Mouse (Mus musculus) heart, embryonic 12.5 days (tissue): ENCODE data around the gene Pcbp2. TPM values are rescaled to one million over a fixed set of nuclear protein-coding genes. Genes with fewer than 3 reads are reported as not detected.

ENCODE experiments used
- ATAC-seq: fragments of 200-750 bp; cut with Nextera tagmentation; 2 replicates; pipeline ENCODE4 v1.8.0; 2017; ENCODE audit warnings: moderate TSS enrichment, moderate library complexity; ENCODE audit not compliant: insufficient number of reproducible peaks, low FRiP score
- H3K27ac ChIP-seq: fragments of 300-500 bp; sonication (generic); 2 replicates; pipeline ENCODE4 v1.5.1; 2016; ENCODE audit warnings: mild to moderate bottlenecking, moderate library complexity; ENCODE audit not compliant: poor library complexity, severe bottlenecking
- H3K27me3 ChIP-seq: fragments of 300-500 bp; sonication (generic); replicated peaks from 2 replicates; pipeline ENCODE4 v1.6.1; 2016; ENCODE audit warnings: mild to moderate bottlenecking, moderate library complexity
- H3K36me3 ChIP-seq: fragments of 300-500 bp; sonication (generic); 2 replicates; pipeline ENCODE4 v1.6.1; 2016; ENCODE audit warnings: mild to moderate bottlenecking, moderate library complexity
- H3K4me1 ChIP-seq: fragments of 300-500 bp; sonication (generic); replicated peaks from 2 replicates; pipeline ENCODE4 v1.6.1; 2016; ENCODE audit warnings: mild to moderate bottlenecking
- H3K4me2 ChIP-seq: fragments of 300-500 bp; sonication (generic); 2 replicates; pipeline ENCODE4 v1.6.1; 2016; ENCODE audit warnings: mild to moderate bottlenecking, moderate library complexity
- H3K4me3 ChIP-seq: fragments of 300-500 bp; sonication (generic); 2 replicates; pipeline ENCODE4 v1.5.1; 2016; ENCODE audit warnings: mild to moderate bottlenecking
- H3K9ac ChIP-seq: fragments of 300-500 bp; sonication (generic); 2 replicates; pipeline ENCODE4 v1.6.1; 2016; ENCODE audit warnings: mild to moderate bottlenecking, moderate library complexity
- H3K9me3 ChIP-seq: fragments of 300-500 bp; sonication (generic); replicated peaks from 2 replicates; pipeline ENCODE4 v1.6.1; 2016; ENCODE audit warnings: mild to moderate bottlenecking, moderate library complexity
- WGBS: fragments of 180-500 bp; shearing (Covaris S2); methylation state at CpG from one replicate; pipeline ENCODE4 v1.1.7; 2016; 5-methylcytosine and 5-hydroxymethylcytosine counted together
- polyA plus RNA-seq: library from polyadenylated mRNA; unstranded; fragments of >200 nt; fragmentation: Nextera tagmentation; extraction: Ambion mirVana; gene quantifications from 2 replicates; pipeline ENCODE4 v1.2.1, GENCODE M21; 2016

Gene Pcbp2
- polyA plus RNA-seq, 1 experiment from 2014 or later: 134 TPM

DNA sequence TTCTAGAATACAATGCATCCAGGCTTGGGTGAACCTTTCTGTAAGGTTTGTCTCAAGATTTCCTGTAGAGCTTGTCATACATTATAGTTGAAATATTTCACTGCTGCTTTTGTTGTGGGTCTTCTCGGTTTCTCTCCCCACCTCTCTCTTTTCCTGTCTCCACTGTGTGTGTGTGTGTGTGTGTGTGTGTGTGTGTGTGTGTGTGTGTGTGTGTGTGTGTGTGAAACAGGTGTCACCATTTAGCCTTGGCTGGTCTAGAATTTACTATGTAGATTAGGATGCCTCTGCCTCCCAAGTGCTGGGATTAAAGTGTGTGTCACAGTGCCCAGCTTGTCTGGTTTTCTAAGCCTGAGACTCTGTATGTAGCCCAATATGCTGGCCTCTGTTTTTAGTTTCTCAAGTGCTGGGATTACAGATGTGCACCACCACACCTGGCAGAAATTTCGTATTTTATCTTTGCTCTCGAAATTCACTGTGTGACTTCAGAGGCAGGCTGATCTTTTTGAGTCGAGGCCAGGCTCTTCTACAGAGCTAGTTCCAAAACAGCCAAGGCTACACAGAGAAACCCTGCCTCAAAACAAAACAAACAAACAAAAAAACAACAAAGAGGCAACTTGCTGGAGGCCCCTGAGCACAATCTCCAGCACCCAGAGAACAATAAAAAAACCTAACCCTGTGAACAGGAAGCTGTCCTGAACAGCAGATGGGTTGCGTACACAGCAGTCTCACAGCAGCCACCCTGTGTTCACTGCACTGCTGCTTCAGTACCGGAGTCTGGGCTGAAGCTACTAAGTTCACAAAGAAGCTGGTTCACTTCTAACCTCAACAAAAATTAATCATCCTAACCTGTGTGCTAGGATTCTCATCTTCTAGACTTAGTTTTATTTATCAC, 56.0 kb downstream of the Pcbp2 start:
- Histone ChIP-seq H3K27me3 (no peaks in the 10 kb centered on the region), H3K4me2 (no peak overlapping the region), H3K27ac (no peak overlapping the region), H3K9ac (no peak overlapping the region), H3K4me3 (no peak overlapping the region), H3K4me1 (0 out of 2 replicates have a peak, but pooled peaks cover 3% of the 10 kb centered on the region), H3K36me3 (peaks cover 78% of the 10 kb centered on the region), H3K9me3 (no peaks in the 10 kb centered on the region)
- ATAC-seq: no peak
- WGBS: 78% methylated on average over 6 of the region's 6 CpGs

DNA sequence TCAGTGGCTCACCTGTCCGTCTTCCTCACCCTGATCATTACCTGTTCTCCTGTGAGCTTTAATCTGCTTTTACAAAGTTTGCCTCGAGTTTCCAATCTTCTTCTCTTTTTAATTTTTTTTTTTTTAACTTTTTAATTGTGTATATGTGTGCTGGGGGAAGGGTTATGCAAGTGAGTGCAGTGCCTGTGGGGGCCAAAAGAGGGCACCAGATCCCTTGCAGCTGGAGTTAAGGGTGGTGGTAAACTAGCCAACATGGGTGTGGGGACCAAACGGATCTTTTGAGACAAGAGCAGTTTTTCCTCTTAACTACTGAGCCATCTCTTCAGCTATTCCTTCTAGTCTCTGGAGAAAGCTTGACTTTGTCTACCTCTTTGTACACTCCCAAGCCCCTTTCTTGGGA, 57.6 kb downstream of the Pcbp2 start:
- Histone ChIP-seq H3K4me1 (0 out of 2 replicates have a peak, but pooled peaks cover 3% of the 10 kb centered on the region), H3K4me3 (no peak overlapping the region), H3K36me3 (peaks cover 76% of the 10 kb centered on the region), H3K9me3 (no peaks in the 10 kb centered on the region), H3K9ac (no peak overlapping the region), H3K27me3 (no peaks in the 10 kb centered on the region), H3K4me2 (no peak overlapping the region), H3K27ac (no peak overlapping the region)
- 77% methylated on average over 3 of the region's 3 CpGs for WGBS
- no peak for ATAC-seq

DNA sequence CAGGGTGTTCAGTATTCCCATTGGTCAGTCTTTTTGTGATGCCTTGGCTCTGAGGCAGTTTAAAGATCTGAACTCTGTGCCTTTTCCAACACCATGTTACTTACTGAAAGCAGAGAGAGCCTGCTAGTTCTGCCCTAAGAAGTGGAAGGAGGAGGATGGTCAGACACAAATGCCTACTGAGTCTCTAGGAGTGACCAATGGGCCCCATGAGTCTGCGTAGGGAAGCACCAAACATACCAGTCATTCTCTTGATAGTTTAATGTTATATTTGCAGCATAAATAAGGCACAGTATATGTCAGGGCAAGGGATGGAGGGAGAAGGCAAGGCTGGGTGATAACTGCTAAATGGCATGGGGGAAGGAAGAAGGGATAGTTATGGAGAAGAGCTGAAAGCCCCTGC, 58.1 kb downstream of the Pcbp2 start:
- no peaks in the 10 kb centered on the region for H3K27me3 ChIP-seq
- WGBS: 91% methylated on average over 1 of the region's 1 CpGs
- H3K36me3 ChIP-seq: peaks cover 79% of the 10 kb centered on the region
- H3K4me1 ChIP-seq: 0 out of 2 replicates have a peak, but pooled peaks cover 3% of the 10 kb centered on the region
- no peak overlapping the region for H3K27ac ChIP-seq
- H3K9ac ChIP-seq: no peak overlapping the region
- no peaks in the 10 kb centered on the region for H3K9me3 ChIP-seq
- H3K4me3 ChIP-seq: no peak overlapping the region
- H3K4me2 ChIP-seq: no peak overlapping the region
- no peak for ATAC-seq

- Histone ChIP-seq H3K4me2 (no peak overlapping the region), H3K9ac (no peak overlapping the region), H3K27me3 (no peaks in the 10 kb centered on the region), H3K4me3 (no peak overlapping the region), H3K4me1 (0 out of 2 replicates have a peak, but pooled peaks cover 3% of the 10 kb centered on the region), H3K27ac (no peak overlapping the region), H3K9me3 (no peaks in the 10 kb centered on the region), H3K36me3 (peaks cover 78% of the 10 kb centered on the region)
- ATAC-seq: no peak; the same call in 1 of the 2 replicates
- 63% methylated on average over 4 of the region's 4 CpGs for WGBS
These were observed 60.2 kb downstream of the Pcbp2 start for GRCm38 (mm10) chr15:102530566-102530965.

DNA sequence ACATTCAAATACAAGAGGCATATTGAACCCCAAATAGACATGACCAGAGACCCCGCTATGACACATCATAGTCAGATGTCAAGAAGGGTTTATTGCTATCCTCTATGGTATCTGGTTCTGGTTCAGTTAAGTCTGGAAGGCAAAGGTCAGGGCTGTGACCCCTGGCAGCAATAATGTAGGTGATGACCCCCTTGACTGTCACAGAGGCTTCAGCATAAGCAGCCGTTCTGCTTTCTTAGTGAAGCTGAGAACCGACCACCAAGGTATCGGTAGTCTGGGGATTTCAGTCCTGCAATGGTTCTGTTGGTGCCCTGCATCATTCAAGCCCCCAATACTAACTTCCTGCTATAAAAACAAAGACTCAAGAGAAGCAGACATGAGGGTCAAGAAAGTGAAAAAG, 61.2 kb downstream of the Pcbp2 start:
- no peak overlapping the region for H3K27ac ChIP-seq

DNA sequence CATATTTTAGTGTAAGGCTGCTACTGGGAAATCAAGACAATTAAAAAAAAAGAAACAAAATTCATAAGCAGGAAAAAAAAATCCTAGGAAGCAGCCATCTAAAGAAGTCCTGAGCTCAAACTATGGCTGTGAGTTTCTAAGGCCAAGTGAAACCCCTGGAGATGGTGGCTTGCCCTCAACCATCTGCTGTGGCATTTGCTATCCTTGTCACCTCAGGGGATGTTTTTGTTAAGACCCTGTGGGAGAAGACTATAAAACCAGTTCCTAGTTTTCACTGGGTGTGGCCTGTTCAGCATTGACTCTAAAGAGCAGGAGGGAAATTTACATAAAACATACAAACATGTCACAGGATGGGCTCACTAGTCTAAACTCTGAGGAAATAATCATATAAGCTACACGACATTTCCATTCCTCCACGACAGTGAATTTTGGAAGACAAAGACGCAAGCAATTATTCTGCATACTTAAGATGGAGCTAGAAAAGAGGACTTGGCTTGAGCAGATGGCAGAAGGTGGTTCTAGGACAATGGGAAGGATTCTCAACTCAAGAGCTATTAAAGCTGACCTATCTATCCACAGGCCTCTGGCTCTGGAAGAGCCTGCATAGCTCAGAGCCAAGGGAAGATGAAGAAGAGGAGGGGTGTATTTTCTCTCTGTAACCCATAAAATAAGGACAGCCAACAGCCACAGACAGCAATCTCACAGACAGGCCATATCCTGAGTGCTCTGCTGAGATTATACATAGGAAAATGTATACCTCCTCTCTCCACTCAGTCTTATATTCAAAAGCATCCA, 62.0 kb downstream of the Pcbp2 start:
- WGBS: 90% methylated on average over 3 of the region's 3 CpGs

More for the DNA sequence above, 61.2 kb downstream of the Pcbp2 start:
- H3K9me3 ChIP-seq: no peaks in the 10 kb centered on the region
- no peak overlapping the region for H3K4me2 ChIP-seq
- H3K36me3 ChIP-seq: peaks cover 81% of the 10 kb centered on the region
- no peak overlapping the region for H3K4me3 ChIP-seq
- no peak overlapping the region for H3K9ac ChIP-seq
- ATAC-seq: no peak
- 0 out of 2 replicates have a peak, but pooled peaks cover 3% of the 10 kb centered on the region for H3K4me1 ChIP-seq
- 89% methylated on average over 4 of the region's 4 CpGs for WGBS
- H3K27me3 ChIP-seq: no peaks in the 10 kb centered on the region

DNA sequence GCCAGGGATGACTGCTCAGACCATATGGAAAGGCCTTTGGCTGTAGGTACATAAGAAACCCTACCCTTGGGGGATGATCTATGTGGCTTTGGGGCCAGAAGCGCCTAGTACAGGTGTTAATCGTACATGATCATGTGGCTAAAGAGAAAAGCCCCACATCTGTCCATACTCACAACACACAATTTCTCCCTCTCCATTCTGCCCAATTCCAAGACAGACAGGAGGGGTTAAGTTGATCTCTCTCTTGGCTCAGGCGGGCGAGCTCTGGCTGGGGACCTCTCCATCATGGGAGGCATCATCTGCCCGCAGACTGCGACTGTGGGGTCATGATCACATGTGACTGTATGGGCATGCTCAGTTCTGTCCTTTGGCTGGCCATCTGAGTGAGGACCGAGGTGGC, 63.6 kb downstream of the Pcbp2 start:
- no peak for ATAC-seq
- 92% methylated on average over 7 of the region's 7 CpGs for WGBS

More for the DNA sequence above, 62.0 kb downstream of the Pcbp2 start:
- Histone ChIP-seq H3K9me3 (no peaks in the 10 kb centered on the region), H3K9ac (no peak overlapping the region), H3K27me3 (no peaks in the 10 kb centered on the region), H3K4me2 (no peak overlapping the region), H3K4me3 (no peak overlapping the region), H3K4me1 (0 out of 2 replicates have a peak, but pooled peaks cover 3% of the 10 kb centered on the region), H3K36me3 (peaks cover 84% of the 10 kb centered on the region), H3K27ac (no peak overlapping the region)
- ATAC-seq: no peak

DNA sequence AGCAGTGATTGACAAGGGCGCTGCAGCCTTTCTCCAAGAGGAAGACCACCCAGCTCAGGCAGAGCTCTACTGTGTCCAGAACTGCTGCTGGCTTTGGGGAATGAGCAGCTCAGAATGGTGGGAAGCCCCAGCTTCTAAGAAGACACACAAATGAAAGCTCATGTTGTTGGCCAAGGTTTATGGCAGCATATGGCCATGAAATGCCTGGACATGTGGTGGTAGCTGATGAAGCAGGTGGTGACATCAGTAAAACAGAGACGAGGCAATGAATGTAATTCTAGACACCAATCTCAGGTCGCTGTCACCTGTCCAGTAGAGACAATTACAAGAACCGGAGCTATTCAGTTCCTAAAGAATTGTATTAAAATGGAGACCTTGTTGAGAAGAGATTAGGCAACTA, 74.5 kb downstream of the Pcbp2 start:
- Histone ChIP-seq H3K9ac (no peak overlapping the region), H3K36me3 (peaks cover 81% of the 10 kb centered on the region), H3K4me3 (no peak overlapping the region), H3K27ac (no peak overlapping the region), H3K27me3 (no peaks in the 10 kb centered on the region), H3K4me1 (peaks cover 9% of the 10 kb centered on the region; the same call in 1 of the 2 replicates), H3K4me2 (no peak overlapping the region), H3K9me3 (no peaks in the 10 kb centered on the region)
- WGBS: 91% methylated on average over 4 of the region's 4 CpGs
- ATAC-seq: no peak

More for the DNA sequence above, 63.6 kb downstream of the Pcbp2 start:
- peaks cover 75% of the 10 kb centered on the region for H3K36me3 ChIP-seq
- no peak overlapping the region for H3K4me3 ChIP-seq
- no peak overlapping the region for H3K4me2 ChIP-seq
- H3K9ac ChIP-seq: no peak overlapping the region
- no peak overlapping the region for H3K27ac ChIP-seq
- H3K4me1 ChIP-seq: 0 out of 2 replicates have a peak, but pooled peaks cover 3% of the 10 kb centered on the region
- H3K27me3 ChIP-seq: no peaks in the 10 kb centered on the region
- no peaks in the 10 kb centered on the region for H3K9me3 ChIP-seq

DNA sequence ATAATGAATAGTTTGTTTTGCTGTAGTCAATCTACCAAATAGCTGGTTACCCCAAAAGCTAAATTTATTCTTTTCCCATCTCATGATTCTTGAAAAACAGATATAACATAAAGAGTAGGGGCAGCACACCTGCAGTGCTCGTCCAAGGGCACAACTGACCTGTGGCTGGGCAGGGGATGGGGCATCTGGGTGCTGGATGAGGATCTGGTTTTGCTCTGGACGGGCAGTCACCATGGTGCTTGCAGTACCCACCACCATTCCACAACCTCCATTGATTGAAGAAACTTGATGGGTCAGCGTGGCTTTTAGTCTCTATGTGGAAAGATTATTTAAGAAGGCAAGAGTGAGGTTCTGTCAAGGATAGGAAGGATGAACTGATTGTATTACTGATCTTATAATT, 75.9 kb downstream of the Pcbp2 start:
- H3K4me1 ChIP-seq: peaks cover 9% of the 10 kb centered on the region; the same call in 1 of the 2 replicates
- no peaks in the 10 kb centered on the region for H3K9me3 ChIP-seq
- H3K36me3 ChIP-seq: peaks cover 79% of the 10 kb centered on the region
- no peak overlapping the region for H3K9ac ChIP-seq
- no peak for ATAC-seq
- WGBS: 87% methylated on average over 3 of the region's 3 CpGs
- no peaks in the 10 kb centered on the region for H3K27me3 ChIP-seq
- no peak overlapping the region for H3K4me2 ChIP-seq
- no peak overlapping the region for H3K4me3 ChIP-seq
- H3K27ac ChIP-seq: no peak overlapping the region

GRCm38 (mm10) chr15:102546677-102547427, 76.5 kb downstream of the Pcbp2 start:
- 65% methylated on average over 3 of the region's 3 CpGs for WGBS
- no peak overlapping the region for H3K9ac ChIP-seq
- no peaks in the 10 kb centered on the region for H3K9me3 ChIP-seq
- H3K4me1 ChIP-seq: peaks cover 9% of the 10 kb centered on the region; the same call in 1 of the 2 replicates
- H3K27me3 ChIP-seq: no peaks in the 10 kb centered on the region
- peaks cover 78% of the 10 kb centered on the region for H3K36me3 ChIP-seq
- H3K27ac ChIP-seq: no peak overlapping the region
- H3K4me2 ChIP-seq: no peak overlapping the region
- no peak overlapping the region for H3K4me3 ChIP-seq
- ATAC-seq: no peak
